Mouse (Mus musculus): Measurements from ENCODE around the gene Tnni2. TPM values are rescaled to one million over a fixed set of nuclear protein-coding genes. Genes with fewer than 3 reads are reported as not detected.
A peak's percentile ranks its signal among the peaks of the same experiment; 100 is the strongest.
"Not testable (repeated sequence)": the region's sequence is repeated elsewhere in the genome, so short reads cannot be mapped to it uniquely, and the experiment has no call there.

The Tnni2 gene
- 136 and 529 TPM in 2 replicates for polyA plus RNA-seq (2015; fragmentation: Nextera tagmentation; extraction: Ambion mirVana)

DNA sequence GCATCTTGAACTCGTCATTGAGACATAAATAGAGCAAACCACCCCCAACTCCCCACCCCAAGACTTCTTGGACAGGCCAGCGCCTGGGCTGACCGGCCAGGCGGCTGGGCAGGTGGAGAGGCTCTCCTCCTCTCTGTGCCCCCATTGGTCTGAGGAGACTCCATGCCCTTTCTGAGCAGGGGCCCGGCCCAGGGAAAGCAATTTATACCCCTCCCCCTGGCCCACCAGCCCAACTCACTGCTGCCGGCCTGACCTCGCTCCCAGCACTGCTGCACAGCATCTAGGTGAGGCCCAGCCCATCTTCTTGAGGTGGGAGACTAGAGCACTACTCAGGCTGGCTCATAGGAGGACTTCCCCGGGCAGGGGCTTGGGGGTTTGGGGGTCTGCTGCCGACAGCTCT lies at the start of gene Tnni2:
Tnni2 (plus strand) TSS at position 224 of the 400 bp plus-strand sequence.
- no peak for ATAC-seq (ENCODE audit: insufficient number of reproducible peaks, low FRiP score, low TSS enrichment, low read depth)
- Histone ChIP-seq H3K9ac (0 out of 2 replicates have a peak within 1 kb of the TSS, but pooled peaks have one; percentile 15), H3K36me3 (no peaks in the 10 kb centered on the region), H3K9me3 (no peaks in the 10 kb centered on the region), H3K27ac (peak within 1 kb of the TSS; percentile 90), H3K4me2 (0 out of 2 replicates have a peak within 1 kb of the TSS, but pooled peaks have one; percentile 17), H3K4me3 (no peak within 1 kb of the TSS), H3K27me3 (no peaks in the 10 kb centered on the region), H3K4me1 (peaks cover 51% of the 10 kb centered on the region)
- WGBS = 79% methylated on average over 9 of the region's 9 CpGs

DNA sequence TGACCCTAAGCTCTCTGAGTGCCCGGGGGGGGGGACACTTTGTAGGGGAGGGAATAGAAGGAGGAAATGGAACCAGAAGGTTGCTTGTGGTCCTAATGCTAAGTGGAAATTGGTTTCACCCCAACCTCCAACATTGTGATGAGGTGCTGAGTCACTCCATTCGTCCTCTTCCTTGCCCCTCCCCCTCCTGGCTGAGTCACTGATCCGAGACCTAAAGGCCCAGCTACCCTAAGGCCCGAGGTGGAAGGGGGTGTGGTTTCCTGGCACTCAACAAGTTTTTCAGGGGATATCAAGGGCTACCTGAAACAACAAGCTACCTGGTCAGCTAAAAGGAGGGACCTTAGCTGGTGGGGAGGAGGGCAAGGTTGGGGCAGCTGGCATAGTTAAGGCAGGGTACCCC lies 48.4 kb upstream of the Tnni2 start:
- Histone ChIP-seq H3K36me3 (no peaks in the 10 kb centered on the region), H3K4me2 (no peak overlapping the region), H3K9ac (no peak overlapping the region), H3K4me3 (no peak overlapping the region), H3K4me1 (peaks cover 5% of the 10 kb centered on the region; the same call in 1 of the 2 replicates), H3K9me3 (no peaks in the 10 kb centered on the region), H3K27ac (no peak overlapping the region), H3K27me3 (no peaks in the 10 kb centered on the region)
- 26% methylated on average over 4 of the region's 4 CpGs for WGBS
- no peak for ATAC-seq (ENCODE audit: insufficient number of reproducible peaks, low FRiP score, low TSS enrichment, low read depth)

GRCm38 (mm10) chr7:142394261-142395190 lies 47.1 kb upstream of the Tnni2 start:
- H3K9ac ChIP-seq = no peak overlapping the region
- no peaks in the 10 kb centered on the region for H3K27me3 ChIP-seq
- H3K4me1 ChIP-seq = 0 out of 2 replicates have a peak, but pooled peaks cover 3% of the 10 kb centered on the region
- ATAC-seq (ENCODE audit: insufficient number of reproducible peaks, low FRiP score, low TSS enrichment, low read depth) = no peak
- H3K27ac ChIP-seq = no peak overlapping the region
- no peak overlapping the region for H3K4me3 ChIP-seq
- H3K4me2 ChIP-seq = no peak overlapping the region
- H3K9me3 ChIP-seq = no peaks in the 10 kb centered on the region
- WGBS = 63% methylated on average over 6 of the region's 6 CpGs
- no peaks in the 10 kb centered on the region for H3K36me3 ChIP-seq

- Histone ChIP-seq H3K9ac (no peak overlapping the region), H3K9me3 (no peaks in the 10 kb centered on the region), H3K27ac (no peak overlapping the region), H3K4me1 (0 out of 2 replicates have a peak, but pooled peaks cover 3% of the 10 kb centered on the region), H3K4me2 (no peak overlapping the region), H3K4me3 (no peak overlapping the region), H3K36me3 (no peaks in the 10 kb centered on the region), H3K27me3 (no peaks in the 10 kb centered on the region)
- WGBS = 86% methylated on average over 4 of the region's 4 CpGs
- ATAC-seq (ENCODE audit: insufficient number of reproducible peaks, low FRiP score, low TSS enrichment, low read depth) = no peak
These were observed 46.1 kb upstream of the Tnni2 start for GRCm38 (mm10) chr7:142395472-142395871.

GRCm38 (mm10) chr7:142396611-142397010 lies 45.0 kb upstream of the Tnni2 start:
- Histone ChIP-seq H3K27me3 (no peaks in the 10 kb centered on the region), H3K27ac (no peak overlapping the region), H3K36me3 (no peaks in the 10 kb centered on the region), H3K9me3 (no peaks in the 10 kb centered on the region), H3K4me2 (no peak overlapping the region), H3K4me1 (0 out of 2 replicates have a peak, but pooled peaks cover 3% of the 10 kb centered on the region), H3K9ac (no peak overlapping the region), H3K4me3 (no peak overlapping the region)
- 81% methylated on average over 1 of the region's 1 CpGs for WGBS
- no peak for ATAC-seq (ENCODE audit: insufficient number of reproducible peaks, low FRiP score, low TSS enrichment, low read depth)

DNA sequence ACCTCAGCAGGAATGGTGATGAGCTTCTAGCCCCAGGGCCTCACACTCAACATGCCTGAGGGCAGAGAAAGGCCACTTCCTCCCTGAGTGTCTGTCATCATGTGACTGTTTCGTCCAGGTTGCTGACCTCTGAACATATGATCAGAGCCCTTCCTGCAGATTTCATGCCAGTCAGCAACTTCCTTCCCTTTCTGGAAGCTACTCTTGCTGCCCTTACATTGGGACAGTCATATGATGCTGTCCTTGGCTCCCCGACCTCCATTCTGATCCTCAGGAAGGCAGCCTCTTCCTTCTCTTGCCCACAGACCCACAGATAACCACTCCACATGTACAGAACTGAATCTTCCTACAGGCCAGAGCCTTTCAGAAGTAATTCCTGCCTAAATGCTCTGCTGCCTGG lies 43.6 kb upstream of the Tnni2 start:
- ATAC-seq (ENCODE audit: insufficient number of reproducible peaks, low FRiP score, low TSS enrichment, low read depth) = no peak
- 51% methylated on average over 2 of the region's 2 CpGs for WGBS

DNA sequence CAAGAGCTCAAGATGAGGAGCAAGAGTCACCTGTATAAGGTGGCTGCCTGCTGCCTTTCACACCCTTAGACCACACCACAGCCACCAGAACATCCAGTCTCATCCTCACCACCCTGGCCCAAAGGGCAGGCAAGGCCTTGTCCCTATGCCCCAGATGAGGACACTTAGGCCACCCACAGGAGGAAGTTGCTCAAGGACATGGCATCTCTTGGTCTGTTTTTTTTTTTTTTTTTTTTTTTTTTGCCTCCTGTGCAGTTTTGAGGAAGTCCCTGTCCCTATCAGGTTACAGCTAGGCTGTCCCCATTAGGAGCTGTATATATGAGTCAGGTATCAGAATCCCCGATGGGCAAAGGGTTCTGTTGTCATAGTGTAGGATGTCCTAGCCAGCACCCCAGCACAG lies 42.4 kb upstream of the Tnni2 start:
- 0 out of 2 replicates have a peak, but pooled peaks cover 3% of the 10 kb centered on the region for H3K4me1 ChIP-seq
- no peak overlapping the region for H3K4me2 ChIP-seq
- H3K9ac ChIP-seq = no peak overlapping the region
- no peaks in the 10 kb centered on the region for H3K27me3 ChIP-seq
- no peaks in the 10 kb centered on the region for H3K9me3 ChIP-seq
- ATAC-seq (ENCODE audit: insufficient number of reproducible peaks, low FRiP score, low TSS enrichment, low read depth) = no peak
- no peaks in the 10 kb centered on the region for H3K36me3 ChIP-seq
- WGBS = 66% methylated on average over 1 of the region's 1 CpGs
- H3K4me3 ChIP-seq = no peak overlapping the region
- H3K27ac ChIP-seq = no peak overlapping the region

More for the DNA sequence above, 43.6 kb upstream of the Tnni2 start:
- H3K27me3 ChIP-seq = no peaks in the 10 kb centered on the region
- 0 out of 2 replicates have a peak, but pooled peaks cover 3% of the 10 kb centered on the region for H3K4me1 ChIP-seq
- no peaks in the 10 kb centered on the region for H3K36me3 ChIP-seq
- H3K9ac ChIP-seq = no peak overlapping the region
- no peak overlapping the region for H3K4me2 ChIP-seq
- H3K9me3 ChIP-seq = no peaks in the 10 kb centered on the region
- H3K27ac ChIP-seq = no peak overlapping the region
- no peak overlapping the region for H3K4me3 ChIP-seq

GRCm38 (mm10) chr7:142400112-142400749 lies 41.4 kb upstream of the Tnni2 start:
- Histone ChIP-seq H3K27me3 (no peaks in the 10 kb centered on the region), H3K4me2 (no peak overlapping the region), H3K9me3 (no peaks in the 10 kb centered on the region), H3K9ac (no peak overlapping the region), H3K36me3 (no peaks in the 10 kb centered on the region), H3K4me1 (no peaks in the 10 kb centered on the region), H3K27ac (no peak overlapping the region), H3K4me3 (no peak overlapping the region)
- WGBS = 71% methylated on average over 7 of the region's 7 CpGs
- no peak for ATAC-seq (ENCODE audit: insufficient number of reproducible peaks, low FRiP score, low TSS enrichment, low read depth)

DNA sequence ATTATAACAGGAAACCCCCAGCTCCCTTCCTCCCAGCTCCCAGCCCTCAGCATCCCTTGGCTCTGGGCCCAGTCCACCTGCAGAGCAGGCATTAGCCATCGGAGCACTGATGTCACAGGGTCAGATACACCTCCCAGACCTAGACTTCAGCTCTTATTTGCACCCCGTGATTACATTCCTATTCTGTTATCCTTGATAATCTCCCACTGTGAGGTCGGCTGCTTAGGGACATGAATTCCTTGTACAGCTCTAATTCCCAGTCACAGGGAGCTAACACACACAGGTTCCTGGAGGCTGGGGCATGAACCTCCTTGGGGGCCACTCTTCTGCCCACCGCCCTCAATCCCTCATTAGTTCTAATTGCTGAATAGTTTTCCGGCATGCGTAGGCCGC lies 40.9 kb upstream of the Tnni2 start:
- no peak overlapping the region for H3K9ac ChIP-seq
- 44% methylated on average over 7 of the region's 7 CpGs for WGBS
- no peaks in the 10 kb centered on the region for H3K4me1 ChIP-seq
- no peak overlapping the region for H3K27ac ChIP-seq
- no peaks in the 10 kb centered on the region for H3K36me3 ChIP-seq
- H3K4me3 ChIP-seq = no peak overlapping the region
- no peaks in the 10 kb centered on the region for H3K27me3 ChIP-seq
- ATAC-seq (ENCODE audit: insufficient number of reproducible peaks, low FRiP score, low TSS enrichment, low read depth) = no peak
- H3K4me2 ChIP-seq = no peak overlapping the region
- H3K9me3 ChIP-seq = no peaks in the 10 kb centered on the region

DNA sequence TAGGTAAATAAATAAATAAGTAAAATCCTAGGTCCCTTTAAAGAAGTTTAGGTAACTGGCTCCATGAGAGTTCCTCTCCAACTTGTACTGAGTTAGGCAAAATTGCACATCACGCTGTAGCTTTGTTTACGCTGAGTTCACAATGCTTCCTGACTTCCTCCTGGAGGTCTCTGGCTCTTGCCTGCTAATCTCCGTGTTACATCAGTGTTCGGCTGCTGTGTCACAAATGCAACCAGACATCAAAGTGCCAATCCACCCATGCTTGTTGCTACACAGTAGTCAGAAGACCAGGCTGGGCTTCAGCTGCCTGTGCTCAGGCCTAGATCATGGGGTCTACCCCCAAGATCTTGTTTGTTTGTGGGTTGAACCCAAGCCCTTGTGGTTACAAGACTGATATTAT lies 38.0 kb upstream of the Tnni2 start:
- Histone ChIP-seq H3K4me3 (no peak overlapping the region), H3K4me1 (no peaks in the 10 kb centered on the region), H3K9ac (no peak overlapping the region), H3K9me3 (no peaks in the 10 kb centered on the region), H3K27ac (no peak overlapping the region), H3K4me2 (no peak overlapping the region), H3K27me3 (no peaks in the 10 kb centered on the region), H3K36me3 (no peaks in the 10 kb centered on the region)
- ATAC-seq (ENCODE audit: insufficient number of reproducible peaks, low FRiP score, low TSS enrichment, low read depth) = no peak
- WGBS = 69% methylated on average over 4 of the region's 4 CpGs

DNA sequence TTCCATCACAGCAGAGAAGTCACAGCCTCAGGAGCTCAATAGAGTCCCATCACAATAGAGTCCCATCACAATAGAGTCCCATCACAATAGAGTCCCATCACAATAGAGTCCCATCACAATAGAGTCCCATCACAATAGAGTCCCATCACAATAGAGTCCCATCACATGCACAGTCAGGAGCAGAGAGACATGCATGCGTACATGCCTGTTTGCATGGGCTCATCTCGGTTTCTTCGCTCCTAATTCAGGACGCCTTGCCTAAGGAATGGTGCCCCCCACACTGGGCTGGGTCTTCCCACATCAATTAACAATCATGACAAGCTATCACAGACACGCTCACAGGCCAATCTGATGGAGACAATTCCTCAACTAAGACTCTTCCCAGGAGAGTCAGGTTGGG lies 36.5 kb upstream of the Tnni2 start:
- 92% methylated on average over 5 of the region's 5 CpGs for WGBS
- not testable (repeated sequence) for H3K27me3 ChIP-seq; H3K4me3 ChIP-seq; H3K4me1 ChIP-seq; H3K27ac ChIP-seq; H3K9me3 ChIP-seq; H3K9ac ChIP-seq; H3K36me3 ChIP-seq; ATAC-seq (ENCODE audit: insufficient number of reproducible peaks, low FRiP score, low TSS enrichment, low read depth); H3K4me2 ChIP-seq

GRCm38 (mm10) chr7:142407935-142408334 lies 33.7 kb upstream of the Tnni2 start:
- Histone ChIP-seq H3K9ac (no peak overlapping the region), H3K4me2 (no peak overlapping the region), H3K4me3 (no peak overlapping the region), H3K27me3 (no peaks in the 10 kb centered on the region), H3K36me3 (no peaks in the 10 kb centered on the region), H3K4me1 (no peaks in the 10 kb centered on the region), H3K9me3 (no peaks in the 10 kb centered on the region), H3K27ac (no peak overlapping the region)
- ATAC-seq (ENCODE audit: insufficient number of reproducible peaks, low FRiP score, low TSS enrichment, low read depth) = no peak
- WGBS = 66% methylated on average over 4 of the region's 4 CpGs
